Mouse (Mus musculus): ENCODE measurements around the gene Bcor. TPM values are rescaled to one million over a fixed set of nuclear protein-coding genes. Genes with fewer than 3 reads are reported as not detected.

The Bcor gene
- polyA plus RNA-seq, 1 experiment from 2014 or later: 23.1 TPM

DNA sequence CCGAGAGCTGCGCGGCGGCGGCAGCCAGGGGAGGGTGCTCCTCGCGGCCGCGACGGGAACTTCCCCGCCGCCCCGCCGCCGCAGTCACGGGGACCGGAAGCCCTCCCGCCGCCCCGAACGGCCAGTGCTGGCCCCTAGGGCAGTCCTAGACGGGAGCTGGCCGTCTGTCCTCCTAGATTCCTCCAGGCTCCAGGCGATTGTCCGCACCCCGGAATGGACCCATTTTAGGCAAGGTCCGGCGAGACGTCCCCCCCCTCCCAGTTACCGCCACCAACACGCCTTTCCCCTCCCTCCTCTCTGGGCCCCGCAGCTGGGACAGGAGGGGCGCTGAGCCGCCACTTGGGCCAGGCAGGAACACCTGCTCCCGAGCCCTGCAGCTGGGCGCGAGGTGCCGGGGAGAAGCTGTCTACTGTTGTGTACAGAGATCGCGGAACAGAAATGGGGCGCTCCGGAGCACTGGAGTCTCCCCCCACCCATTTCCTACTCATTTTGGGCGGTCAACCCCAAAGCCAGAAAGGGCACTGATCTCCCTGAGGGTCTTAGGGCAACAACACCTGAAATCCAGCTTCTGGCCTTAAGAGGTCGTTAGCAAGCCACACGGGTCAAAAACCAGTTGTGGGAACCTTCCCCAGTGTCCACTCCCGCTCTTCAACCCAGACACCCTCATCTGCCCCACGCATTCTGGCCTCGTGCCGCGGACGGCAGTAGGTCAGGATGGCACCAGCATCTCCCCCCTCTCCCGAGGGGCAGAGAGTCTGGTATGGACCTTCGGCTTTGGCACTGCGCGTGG lies 72.4 kb downstream of the Bcor start:
- H3K9ac ChIP-seq: peak overlapping the region; percentile 68

GRCm38 (mm10) chrX:12086674-12087510 lies 73.3 kb downstream of the Bcor start:
- Histone ChIP-seq H3K9ac (peak overlapping the region; percentile 68), H3K4me3 (replicated peaks) (peak overlapping the region; percentile 46), H3K27me3 (peaks cover 94% of the 10 kb centered on the region), H3K4me1 (peaks cover 65% of the 10 kb centered on the region), H3K27ac (peak overlapping the region; percentile 97), H3K36me3 (replicated peaks) (no peaks in the 10 kb centered on the region), H3K9me3 (no peaks in the 10 kb centered on the region), H3K4me2 (peak overlapping the region; percentile 83)
- 4% methylated on average over 47 of the region's 70 CpGs for WGBS
- no peak for ATAC-seq (ENCODE audit: low FRiP score)

More for the DNA sequence above, 72.4 kb downstream of the Bcor start:
- Histone ChIP-seq H3K4me1 (peaks cover 63% of the 10 kb centered on the region), H3K4me2 (peak overlapping the region; percentile 83), H3K27ac (peak overlapping the region; percentile 97), H3K4me3 (replicated peaks) (peak overlapping the region; percentile 46), H3K27me3 (peaks cover 93% of the 10 kb centered on the region), H3K9me3 (no peaks in the 10 kb centered on the region), H3K36me3 (replicated peaks) (no peaks in the 10 kb centered on the region)
- 3% methylated on average over 42 of the region's 55 CpGs for WGBS
- ATAC-seq (ENCODE audit: low FRiP score): no peak

- H3K4me3 ChIP-seq (replicated peaks): no peak overlapping the region
- H3K4me2 ChIP-seq: no peak overlapping the region; the same call in 1 of the 2 replicates
- peaks cover 94% of the 10 kb centered on the region for H3K27me3 ChIP-seq
- H3K9me3 ChIP-seq: no peaks in the 10 kb centered on the region
- no peak overlapping the region for H3K9ac ChIP-seq
- H3K4me1 ChIP-seq: peaks cover 73% of the 10 kb centered on the region
- no peaks in the 10 kb centered on the region for H3K36me3 ChIP-seq (replicated peaks)
- WGBS: 16% methylated on average over 10 of the region's 10 CpGs
- H3K27ac ChIP-seq: no peak overlapping the region
- ATAC-seq (ENCODE audit: low FRiP score): no peak
Observed at GRCm38 (mm10) chrX:12085949-12086348, 74.2 kb downstream of the Bcor start.

DNA sequence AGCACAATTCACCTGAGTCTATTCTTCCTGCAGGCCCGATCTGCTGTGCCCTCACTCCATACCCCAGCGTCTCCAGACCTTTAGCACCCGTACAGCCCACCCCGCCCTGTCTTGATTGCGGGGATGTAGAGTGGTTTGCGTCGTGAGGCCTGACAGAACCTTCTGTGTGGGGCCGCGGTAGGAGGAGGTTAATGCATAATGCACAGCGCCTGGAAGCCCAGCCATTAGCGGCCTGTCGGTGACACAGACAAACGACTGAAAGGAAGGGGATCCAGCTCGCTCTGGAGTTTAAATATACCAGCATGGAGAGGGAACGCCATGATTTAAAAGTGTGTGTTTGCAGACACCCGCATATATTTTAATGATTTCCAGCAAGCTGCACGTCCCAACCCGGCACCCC lies 74.9 kb downstream of the Bcor start:
- WGBS: 6% methylated on average over 18 of the region's 18 CpGs
- Histone ChIP-seq H3K9ac (no peak overlapping the region), H3K4me2 (peak overlapping the region; percentile 15; the same call in 1 of the 2 replicates), H3K36me3 (replicated peaks) (no peaks in the 10 kb centered on the region), H3K4me3 (replicated peaks) (no peak overlapping the region), H3K4me1 (peaks cover 68% of the 10 kb centered on the region), H3K9me3 (no peaks in the 10 kb centered on the region), H3K27me3 (peaks cover 94% of the 10 kb centered on the region), H3K27ac (no peak overlapping the region)
- no peak for ATAC-seq (ENCODE audit: low FRiP score)

GRCm38 (mm10) chrX:12084698-12085097 lies 75.5 kb downstream of the Bcor start:
- WGBS: 37% methylated on average over 4 of the region's 4 CpGs
- Histone ChIP-seq H3K27me3 (peaks cover 94% of the 10 kb centered on the region), H3K4me3 (replicated peaks) (no peak overlapping the region), H3K9ac (no peak overlapping the region), H3K36me3 (replicated peaks) (no peaks in the 10 kb centered on the region), H3K4me1 (peaks cover 62% of the 10 kb centered on the region), H3K27ac (no peak overlapping the region), H3K4me2 (no peak overlapping the region), H3K9me3 (no peaks in the 10 kb centered on the region)
- no peak for ATAC-seq (ENCODE audit: low FRiP score)

DNA sequence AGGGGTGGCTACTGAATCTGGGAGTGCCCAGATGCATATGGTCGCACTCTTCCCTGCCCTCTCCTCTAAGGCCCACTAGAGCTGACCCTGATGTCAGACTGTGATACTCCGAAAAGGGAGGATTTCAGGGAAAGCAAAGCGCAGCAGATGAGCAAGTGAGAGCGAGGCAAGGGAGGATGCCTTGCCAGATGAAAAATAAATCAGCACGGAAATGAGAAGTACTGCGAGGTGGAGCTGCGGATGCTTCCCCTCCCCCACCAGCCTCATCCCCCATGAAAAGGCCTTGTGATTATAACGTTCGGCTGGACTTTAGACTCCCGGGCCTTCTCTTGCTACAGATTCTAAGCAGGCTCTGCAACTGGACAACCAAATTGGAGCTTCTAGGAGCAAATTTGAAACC lies 76.5 kb downstream of the Bcor start:
- no peaks in the 10 kb centered on the region for H3K9me3 ChIP-seq
- no peak overlapping the region for H3K9ac ChIP-seq
- H3K4me2 ChIP-seq: no peak overlapping the region
- no peak overlapping the region for H3K4me3 ChIP-seq (replicated peaks)
- H3K27me3 ChIP-seq: peaks cover 94% of the 10 kb centered on the region
- ATAC-seq (ENCODE audit: low FRiP score): no peak
- no peaks in the 10 kb centered on the region for H3K36me3 ChIP-seq (replicated peaks)
- no peak overlapping the region for H3K27ac ChIP-seq
- H3K4me1 ChIP-seq: peaks cover 51% of the 10 kb centered on the region
- WGBS: 11% methylated on average over 10 of the region's 10 CpGs

- ATAC-seq (ENCODE audit: low FRiP score): no peak
- Histone ChIP-seq H3K9ac (no peak overlapping the region), H3K36me3 (replicated peaks) (no peaks in the 10 kb centered on the region), H3K4me3 (replicated peaks) (no peak overlapping the region), H3K27me3 (peaks cover 94% of the 10 kb centered on the region), H3K4me2 (no peak overlapping the region), H3K9me3 (no peaks in the 10 kb centered on the region), H3K4me1 (peaks cover 48% of the 10 kb centered on the region), H3K27ac (no peak overlapping the region)
- 8% methylated on average over 16 of the region's 16 CpGs for WGBS
Observed at GRCm38 (mm10) chrX:12082736-12083135, 77.4 kb downstream of the Bcor start.

GRCm38 (mm10) chrX:12082184-12082583 lies 78.0 kb downstream of the Bcor start:
- Histone ChIP-seq H3K27me3 (peaks cover 94% of the 10 kb centered on the region), H3K9ac (no peak overlapping the region), H3K4me2 (no peak overlapping the region; the same call in 1 of the 2 replicates), H3K36me3 (replicated peaks) (no peaks in the 10 kb centered on the region), H3K4me3 (replicated peaks) (no peak overlapping the region), H3K9me3 (no peaks in the 10 kb centered on the region), H3K27ac (no peak overlapping the region), H3K4me1 (peaks cover 45% of the 10 kb centered on the region)
- WGBS: 16% methylated on average over 5 of the region's 5 CpGs
- no peak for ATAC-seq (ENCODE audit: low FRiP score)

DNA sequence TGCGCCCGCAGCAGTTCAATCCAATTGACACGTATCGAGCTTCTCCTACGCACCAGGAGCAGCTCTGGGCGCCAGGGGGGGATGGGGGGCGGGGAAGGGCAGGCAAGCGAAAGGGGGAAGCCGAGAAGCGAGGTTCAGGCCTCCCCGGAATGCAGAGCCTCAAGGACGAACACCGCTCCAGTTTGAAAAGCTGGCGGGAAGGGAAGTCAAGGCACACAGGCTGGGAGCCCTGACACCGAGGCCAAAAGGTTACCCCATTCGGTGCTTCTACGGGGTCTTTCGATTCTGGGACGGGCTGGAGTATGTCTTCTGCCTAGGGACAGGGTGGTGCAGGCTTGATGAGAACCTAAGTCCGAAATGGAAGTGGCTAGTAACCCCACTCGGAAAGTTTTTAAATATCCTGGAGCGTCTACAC lies 78.4 kb downstream of the Bcor start:
- Histone ChIP-seq H3K4me2 (peak overlapping the region; percentile 77), H3K27ac (no peak overlapping the region), H3K4me3 (replicated peaks) (no peak overlapping the region), H3K36me3 (replicated peaks) (no peaks in the 10 kb centered on the region), H3K27me3 (peaks cover 94% of the 10 kb centered on the region), H3K9ac (no peak overlapping the region), H3K4me1 (peaks cover 42% of the 10 kb centered on the region), H3K9me3 (no peaks in the 10 kb centered on the region)
- no peak for ATAC-seq (ENCODE audit: low FRiP score)
- 4% methylated on average over 22 of the region's 22 CpGs for WGBS

- peak overlapping the region; percentile 65 for H3K4me3 ChIP-seq (replicated peaks)
- peak; percentile 42 for ATAC-seq (ENCODE audit: low FRiP score)
- H3K9ac ChIP-seq: peak overlapping the region; percentile 81
- H3K4me2 ChIP-seq: peak overlapping the region; percentile 77
- H3K27ac ChIP-seq: peak overlapping the region; percentile 95
- peaks cover 42% of the 10 kb centered on the region for H3K4me1 ChIP-seq
- 1% methylated on average over 57 of the region's 61 CpGs for WGBS
- H3K9me3 ChIP-seq: no peaks in the 10 kb centered on the region
- no peaks in the 10 kb centered on the region for H3K36me3 ChIP-seq (replicated peaks)
- H3K27me3 ChIP-seq: peaks cover 94% of the 10 kb centered on the region
Observed at GRCm38 (mm10) chrX:12080904-12081740, 79.0 kb downstream of the Bcor start.

GRCm38 (mm10) chrX:12080095-12080903 lies 79.9 kb downstream of the Bcor start:
- Histone ChIP-seq H3K36me3 (replicated peaks) (no peaks in the 10 kb centered on the region), H3K4me1 (peaks cover 43% of the 10 kb centered on the region), H3K27ac (peak overlapping the region; percentile 95), H3K9ac (peak overlapping the region; percentile 81), H3K9me3 (no peaks in the 10 kb centered on the region), H3K4me3 (replicated peaks) (peak overlapping the region; percentile 65), H3K27me3 (peaks cover 91% of the 10 kb centered on the region), H3K4me2 (peak overlapping the region; percentile 77)
- ATAC-seq (ENCODE audit: low FRiP score): peak; percentile 51
- 0% methylated on average over 31 of the region's 97 CpGs for WGBS
